Mouse (Mus musculus): Measurements from ENCODE around the gene Kcne1. TPM values are rescaled to one million over a fixed set of nuclear protein-coding genes. Genes with fewer than 3 reads are reported as not detected.

Gene Kcne1
- polyA plus RNA-seq, 1 experiment: not detected

- Histone ChIP-seq H3K27ac (ENCODE audit: insufficient read depth, low read length) (no peak within 1 kb of the TSS), H3K4me1 (ENCODE audit: control insufficient read depth, insufficient read depth, low read length) (peaks cover 4% of the 10 kb centered on the region; the same call in 1 of the 2 replicates), H3K4me3 (ENCODE audit: insufficient read depth, low read length) (peak within 1 kb of the TSS; percentile 70)
- TF ChIP-seq CTCF (IDR thresholded peaks at IDR 0.05; ENCODE audit: borderline replicate concordance, insufficient read depth, low read length): no peak
- peak; percentile 76 for TF ChIP-seq POLR2A (IDR thresholded peaks at IDR 0.05; ENCODE audit: low read depth, low read length)
Measured at GRCm38 (mm10) chr16:92300649-92301411, 58.4 kb downstream of the Kcne1 start, which contains the start of gene Smim11. Smim11 (plus strand) TSS chr16:92301286.

Other genes with a start within 250 kb of the Kcne1 start
- not detected in 2 replicates for gene Kcne2, start 67.1 kb downstream of the Kcne1 start, polyA plus RNA-seq (2011; ENCODE audit: insufficient read length, low read depth, missing spikeins)
- gene Smim11, start 58.2 kb downstream of the Kcne1 start, polyA plus RNA-seq (2011; ENCODE audit: insufficient read length, low read depth, missing spikeins): 33.6 and 50.5 TPM in 2 replicates
- gene Fam243, start 38.0 kb downstream of the Kcne1 start, polyA plus RNA-seq (2011; ENCODE audit: insufficient read length, low read depth, missing spikeins): not detected in 2 replicates
- 25.9 and 35.3 TPM in 2 replicates for gene Rcan1, start 111.4 kb upstream of the Kcne1 start, polyA plus RNA-seq (2011; ENCODE audit: insufficient read length, low read depth, missing spikeins)
- gene Clic6, start 126.3 kb upstream of the Kcne1 start, polyA plus RNA-seq (2011; ENCODE audit: insufficient read length, low read depth, missing spikeins): not detected in 2 replicates